Comparison of ENCODE assay signal across 8 mouse cellular contexts in genomic region chr7:65357538-65357937, GRCm38 (mm10).
DNase-seq lines count a peak whose midpoint lies in the region; ATAC-seq lines count a peak whose summit lies in the region.

No protein-coding gene starts in this region.

- peak overlapping the region; percentile 35 to 52; a peak in 2 of 4 replicates for H3K27ac ChIP-seq in heart, embryonic 14.5 days (replicated peaks in 1 of 2; ENCODE audit: control insufficient read depth in 1 of 2, insufficient read depth in 1 of 2, low read depth in 2 of 2, low read length in 2 of 2)
- 0 out of 2 replicates have a peak overlapping the region, but pooled peaks have one; percentile 34 for H3K27ac ChIP-seq in midbrain, embryonic 15.5 days

- H3K9me3 ChIP-seq in heart, embryonic 14.5 days (ENCODE audit: control insufficient read depth, low read length), result no peaks in the 10 kb centered on the region
- no peaks in the 10 kb centered on the region for H3K9me3 ChIP-seq in midbrain, embryonic 15.5 days

- DNase-seq in kidney, adult 11 months, result peak; percentile 15
- DNase-seq in kidney, adult 18-20 months, result no peak
- peak; percentile 15 for DNase-seq in cerebellum, adult 8-10 months
- peak; percentile 82 to 84 for DNase-seq in layer of hippocampus, adult 8-10 months (ENCODE audit: low spot score in 2 of 2)

- H3K36me3 ChIP-seq in heart, embryonic 14.5 days (ENCODE audit: control insufficient read depth, insufficient read depth, low read length), result 0 out of 2 replicates have a peak, but pooled peaks cover 7% of the 10 kb centered on the region
- no peaks in the 10 kb centered on the region for H3K36me3 ChIP-seq in midbrain, embryonic 15.5 days (replicated peaks)

- no peak for ATAC-seq in heart, embryonic 14.5 days (ENCODE audit: insufficient number of reproducible peaks, insufficient read depth, low FRiP score, low read depth)
- ATAC-seq in midbrain, embryonic 15.5 days (replicated peaks), result no peak
- ATAC-seq in granulocyte monocyte progenitor cell, adult 5-6 weeks (replicated peaks; ENCODE audit: poor library complexity, severe bottlenecking), result no peak
- ATAC-seq in CD4-positive, CD25-positive, alpha-beta regulatory T cell, adult 4 months, result no peak

- no peak overlapping the region for H3K4me2 ChIP-seq in heart, embryonic 14.5 days (ENCODE audit: low read length)
- H3K4me2 ChIP-seq in midbrain, embryonic 15.5 days, result no peak overlapping the region

- H3K4me3 ChIP-seq in heart, embryonic 14.5 days (ENCODE audit: control insufficient read depth in 1 of 2, insufficient read depth in 1 of 2, low read depth in 1 of 2, low read length in 2 of 2), result no peak overlapping the region
- H3K4me3 ChIP-seq in midbrain, embryonic 15.5 days, result no peak overlapping the region

- 4% methylated on average over 1 of the region's 1 CpGs for WGBS in heart, embryonic 14.5 days
- 34% methylated on average over 1 of the region's 1 CpGs for WGBS in midbrain, embryonic 15.5 days

- peaks cover 5 to 50% of the 10 kb centered on the region in 2 experiments for H3K4me1 ChIP-seq in heart, embryonic 14.5 days (ENCODE audit: control insufficient read depth in 2 of 2, insufficient read depth in 2 of 2, low read length in 2 of 2)
- H3K4me1 ChIP-seq in midbrain, embryonic 15.5 days, result peaks cover 10% of the 10 kb centered on the region

- H3K9ac ChIP-seq in heart, embryonic 14.5 days (ENCODE audit: low read length), result no peak overlapping the region
- no peak overlapping the region for H3K9ac ChIP-seq in midbrain, embryonic 15.5 days

- H3K27me3 ChIP-seq in heart, embryonic 14.5 days (ENCODE audit: control insufficient read depth, insufficient read depth, low read length), result no peaks in the 10 kb centered on the region
- H3K27me3 ChIP-seq in midbrain, embryonic 15.5 days (replicated peaks), result no peaks in the 10 kb centered on the region
